Mouse (Mus musculus) B cell, adult 2 months (primary cell): ENCODE results near the gene Urb1.
"Not testable (repeated sequence)": the region's sequence is repeated elsewhere in the genome, so short reads cannot be mapped to it uniquely, and the experiment has no call there.

Experiments
- DNase-seq, 2 experiments: peaks; one replicate each; pipeline ENCODE4 v3.0.0; 2022

Urb1 gene

DNA sequence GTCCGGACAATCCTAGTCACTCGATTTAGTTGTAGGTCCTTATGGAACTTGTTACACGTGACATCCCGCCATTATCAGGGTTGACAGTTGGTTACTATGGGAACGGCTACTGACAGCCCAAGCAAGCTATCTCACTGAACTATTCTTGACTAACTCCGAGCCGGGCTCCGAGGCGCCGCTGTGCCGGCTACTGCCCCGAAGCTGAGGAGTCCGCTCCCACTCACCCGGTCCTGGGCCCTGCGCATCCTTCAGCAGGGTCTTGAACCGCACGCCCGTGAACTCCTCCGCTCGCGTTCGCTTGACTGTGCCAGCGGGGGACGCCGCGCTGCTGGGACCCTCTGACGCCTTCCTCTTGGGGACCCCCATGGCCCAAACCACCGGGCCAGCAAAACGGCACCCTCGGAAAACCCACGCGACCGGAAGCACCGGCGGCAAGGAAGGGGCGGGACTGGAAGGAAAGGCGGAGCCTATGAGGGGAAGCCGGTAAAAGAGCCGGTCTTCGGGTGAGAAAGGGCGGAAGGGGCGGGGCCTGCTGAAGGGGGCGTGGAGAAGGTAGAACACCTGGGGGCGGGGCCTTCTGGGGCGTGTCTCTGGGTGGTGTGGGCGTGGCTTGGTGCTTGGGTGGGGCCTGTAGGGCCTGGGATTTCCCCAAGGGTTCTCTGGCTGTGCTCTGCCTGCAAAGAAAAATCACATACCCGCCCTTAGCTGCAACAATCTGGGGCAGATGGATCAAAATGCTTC lies at the start of gene Urb1:
Urb1 (minus strand) TSS at position 439 of the 741 bp plus-strand sequence.
- peak; percentile 100 for DNase-seq

DNA sequence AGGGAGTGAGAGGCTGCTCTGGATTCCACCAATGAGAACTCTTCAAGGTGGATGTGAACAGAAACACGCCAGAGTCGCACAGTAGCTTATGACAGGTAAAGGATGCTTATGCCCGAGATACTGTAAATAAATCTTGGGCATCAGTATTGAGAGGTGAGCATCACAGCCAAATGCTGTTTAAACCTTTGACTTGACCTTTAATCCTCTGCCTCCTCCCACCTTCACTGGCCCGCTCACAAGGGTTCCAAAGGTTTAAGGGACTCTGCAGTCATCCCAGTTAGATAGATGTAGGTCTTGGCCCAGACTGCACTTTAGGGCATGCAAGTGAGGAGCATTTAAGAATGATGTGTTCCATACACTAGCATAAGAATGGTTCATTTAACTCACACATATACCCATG lies 48.0 kb upstream of the Urb1 start:
- DNase-seq, result no peak

DNA sequence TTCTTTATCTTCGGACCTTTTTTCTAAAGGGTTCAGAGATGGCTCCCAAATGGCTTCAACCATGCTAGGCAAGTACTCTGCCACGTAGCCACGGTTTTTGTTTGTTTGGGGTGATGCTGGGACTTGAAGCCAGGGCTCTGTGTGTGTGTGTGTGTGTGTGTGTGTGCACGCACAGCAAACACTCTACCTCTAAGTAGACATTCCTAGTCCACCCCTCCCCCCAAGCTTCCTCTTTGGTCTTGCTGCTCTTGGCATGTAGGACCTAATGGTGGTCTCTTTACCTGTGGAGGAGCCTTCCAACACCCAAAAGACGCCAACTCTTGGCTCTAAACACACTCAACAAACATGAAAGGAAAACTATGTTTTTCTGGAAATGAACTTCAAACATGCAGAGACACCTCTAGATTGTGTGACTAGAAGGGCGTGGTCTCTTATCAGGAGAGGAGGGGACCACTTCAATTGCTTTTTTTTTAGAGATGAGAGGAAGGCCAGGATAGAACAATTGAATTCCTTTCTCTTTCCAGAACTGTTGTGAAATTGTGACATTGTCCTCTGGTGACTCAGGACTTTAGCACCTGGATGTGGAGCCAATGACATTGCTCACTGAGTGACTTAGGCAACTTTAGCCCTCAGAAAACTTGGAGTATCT lies 46.5 kb upstream of the Urb1 start:
- DNase-seq, result no peak

DNA sequence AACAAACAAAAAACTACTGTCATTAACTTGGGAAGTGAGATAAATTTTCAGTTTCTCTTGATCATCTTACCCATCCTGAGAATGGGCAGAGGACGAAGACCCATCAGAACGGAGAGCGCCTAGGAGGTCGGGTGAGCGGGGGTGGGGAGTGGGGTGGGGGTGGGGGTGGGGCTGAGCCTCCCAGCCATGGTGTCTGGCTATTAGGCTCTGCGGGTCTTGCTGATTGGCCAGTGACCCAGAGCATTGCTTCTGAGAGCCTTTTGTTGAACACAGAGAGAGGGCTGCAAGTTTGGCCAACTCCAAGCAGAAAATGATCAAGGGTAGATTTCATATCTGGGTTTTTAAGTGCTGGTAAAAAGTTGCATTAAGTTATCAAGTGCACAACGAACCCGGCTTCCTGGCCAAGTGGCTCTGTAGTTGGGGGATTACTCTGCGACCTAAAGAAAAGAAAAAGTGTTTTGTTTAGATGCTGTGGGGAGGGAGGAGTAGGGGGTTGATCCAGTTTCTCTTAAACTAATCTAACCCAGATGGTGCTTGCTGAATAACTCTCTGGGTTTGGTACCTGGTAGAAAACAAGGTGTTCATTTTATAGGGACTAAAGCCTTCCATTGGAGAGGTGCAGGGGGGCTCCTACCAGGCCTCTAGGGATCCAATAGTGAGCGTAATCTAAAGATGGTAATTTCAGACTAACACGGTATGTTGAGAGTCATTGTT lies 41.6 kb upstream of the Urb1 start:
- DNase-seq, result no peak

DNA sequence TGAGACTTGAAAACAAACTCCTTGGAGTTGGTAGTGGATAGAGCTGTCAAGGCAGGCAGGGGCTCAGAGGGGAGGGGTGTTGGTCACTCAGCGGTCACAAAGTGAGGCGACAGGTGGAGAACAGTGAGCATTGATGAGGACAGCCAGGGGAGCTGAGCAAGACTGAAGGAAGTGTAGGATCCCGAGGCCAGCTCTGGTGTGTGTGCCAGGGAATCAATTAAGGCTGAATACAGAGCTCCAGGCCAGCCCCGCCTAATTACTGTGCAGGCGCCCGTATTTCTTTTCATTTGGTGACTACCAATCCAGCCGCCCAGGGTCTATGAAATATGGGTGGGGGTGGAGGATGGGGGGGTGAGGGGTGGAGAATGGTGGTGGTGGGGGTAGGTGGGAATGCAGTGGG lies 40.7 kb upstream of the Urb1 start:
- no peak for DNase-seq

- no peak for DNase-seq
Measured at GRCm38 (mm10) chr16:90849262-90849661, 39.0 kb upstream of the Urb1 start.

DNA sequence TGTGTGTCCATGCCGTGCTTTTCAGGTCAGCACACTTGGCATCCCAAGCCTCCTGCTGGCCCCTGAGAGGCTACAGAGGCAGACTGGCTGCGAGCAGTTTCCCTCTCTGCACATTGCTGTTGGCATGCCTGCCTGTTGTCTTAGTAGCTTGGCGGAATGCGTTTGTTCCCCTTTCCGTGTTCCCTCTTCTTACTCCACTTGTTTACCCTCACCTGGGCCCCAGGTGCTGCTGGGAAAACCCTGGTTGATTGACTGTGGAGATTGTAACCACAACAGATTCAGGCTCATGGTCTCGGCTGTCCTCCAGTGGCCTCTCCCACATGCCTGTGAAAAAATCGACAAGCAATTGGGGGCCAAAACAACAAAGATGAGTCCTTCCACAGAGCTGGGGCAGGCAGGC lies 38.5 kb upstream of the Urb1 start:
- DNase-seq, result no peak

DNA sequence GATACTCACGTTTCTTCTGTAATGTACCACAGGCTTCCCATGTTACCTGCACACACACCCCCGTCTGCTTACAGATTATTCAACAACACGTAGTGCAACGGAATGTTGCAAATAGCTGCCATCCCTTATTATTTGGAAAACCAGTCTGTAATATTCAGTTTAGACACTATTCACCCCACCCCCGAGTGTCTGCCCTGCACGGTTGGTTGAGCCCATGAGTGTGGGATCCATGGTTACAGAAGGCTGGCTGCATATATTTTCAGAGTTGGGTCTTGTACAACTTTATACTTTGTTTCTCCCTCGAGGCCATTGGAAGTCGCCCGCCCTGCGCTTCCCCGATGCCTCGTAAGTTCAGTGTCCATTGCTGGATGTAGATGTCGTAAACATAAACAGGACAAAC lies 35.4 kb upstream of the Urb1 start:
- no peak for DNase-seq

- DNase-seq, result no peak
Measured at GRCm38 (mm10) chr16:90845038-90845437, 34.8 kb upstream of the Urb1 start.

DNA sequence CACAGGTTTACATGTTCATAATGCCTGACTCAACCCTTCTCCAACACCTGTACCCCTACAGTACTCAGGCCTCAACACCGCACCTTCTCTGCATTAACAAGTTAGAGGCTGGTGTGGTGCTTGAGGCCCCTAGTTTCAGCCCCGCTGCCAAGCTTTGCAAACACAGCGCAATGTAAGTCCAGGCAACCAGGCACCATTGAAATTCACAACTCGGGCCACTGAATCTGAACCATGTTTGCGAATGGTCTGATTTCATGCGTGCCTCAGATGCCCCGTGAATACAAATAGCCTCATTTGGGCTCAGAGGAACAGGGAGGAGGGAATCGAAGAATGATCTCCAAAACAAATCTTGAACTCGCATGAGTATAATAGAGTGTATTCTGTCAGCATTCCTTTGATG lies 32.0 kb upstream of the Urb1 start:
- no peak for DNase-seq

DNA sequence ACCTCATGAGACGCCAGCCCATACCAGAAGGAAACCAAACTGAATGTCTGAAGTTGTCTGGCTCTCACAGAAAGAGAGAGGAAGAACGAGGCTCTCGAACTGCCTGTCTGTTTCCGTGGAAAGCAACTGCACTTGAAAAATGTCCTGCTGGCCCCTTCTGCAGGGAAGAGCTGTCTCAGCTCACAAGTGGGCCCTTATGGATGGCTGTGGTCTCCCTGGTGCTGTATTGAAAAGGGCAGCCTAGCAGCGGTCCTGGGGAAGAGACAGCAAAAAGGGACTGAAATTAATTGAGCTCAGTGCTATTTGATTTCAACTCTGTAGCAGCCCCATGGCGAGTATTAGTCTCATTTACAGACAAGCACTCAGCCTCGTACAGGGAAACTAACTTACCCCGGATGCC lies 27.2 kb upstream of the Urb1 start:
- DNase-seq, result no peak

DNA sequence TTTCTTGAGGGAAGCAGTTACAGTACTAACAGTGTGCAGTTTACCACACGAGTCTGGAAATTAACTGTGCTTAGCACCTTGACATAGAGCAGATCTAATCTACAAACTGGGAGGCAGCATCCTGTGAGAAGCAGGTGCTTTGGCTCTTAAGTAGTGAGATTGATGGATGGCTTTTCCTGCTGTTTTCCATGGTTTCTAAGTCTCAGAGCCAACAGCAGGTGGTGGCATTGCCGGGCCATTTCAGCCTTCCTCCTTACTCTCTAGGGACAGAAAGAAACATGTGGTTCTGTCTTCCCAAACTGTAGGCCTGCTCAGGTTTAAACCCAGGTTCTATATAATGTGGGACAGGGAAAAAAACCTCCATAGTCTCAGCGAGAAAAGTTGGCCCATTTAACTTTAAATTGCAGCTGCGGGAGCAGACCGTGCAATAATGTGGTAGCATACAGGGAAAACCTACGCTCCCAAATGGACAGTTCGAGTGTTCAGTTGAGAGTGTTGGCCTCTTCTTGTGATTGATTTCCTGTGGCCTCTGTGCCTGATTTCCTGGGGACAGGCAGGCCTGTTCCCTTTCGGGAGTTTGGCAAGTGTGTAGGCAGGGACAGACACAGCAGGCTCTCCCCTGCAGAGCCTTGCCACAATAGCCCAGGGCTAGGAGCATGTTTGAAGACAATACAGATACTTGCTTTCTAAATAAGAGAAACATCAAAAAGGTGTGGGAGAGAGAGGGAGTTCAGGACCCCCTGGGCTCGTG lies 23.0 kb upstream of the Urb1 start:
- no peak for DNase-seq

GRCm38 (mm10) chr16:90832495-90832894 lies 22.3 kb upstream of the Urb1 start:
- no peak for DNase-seq

DNA sequence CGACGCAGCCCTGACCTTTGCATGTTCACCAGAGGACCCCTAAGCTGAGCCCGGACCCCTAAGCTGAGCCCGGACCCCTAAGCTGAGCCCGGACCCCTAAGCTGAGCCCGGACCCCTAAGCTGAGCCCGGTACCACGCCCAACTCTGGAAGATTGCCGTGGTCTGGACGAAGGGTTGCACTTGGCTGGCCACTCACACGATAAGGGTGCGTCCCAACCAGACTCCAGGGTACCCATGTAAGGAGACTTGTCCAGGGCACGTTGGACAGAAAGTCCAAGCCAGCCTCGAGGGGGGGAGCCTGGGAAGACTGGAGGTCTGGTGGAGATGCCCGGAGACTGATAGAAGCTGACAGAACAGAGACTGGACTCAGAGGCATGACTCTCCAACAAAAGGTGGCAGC lies 21.5 kb upstream of the Urb1 start:
- no peak for DNase-seq

GRCm38 (mm10) chr16:90830686-90831439 lies 20.6 kb upstream of the Urb1 start:
- DNase-seq, result peak; percentile 13 to 27

DNA sequence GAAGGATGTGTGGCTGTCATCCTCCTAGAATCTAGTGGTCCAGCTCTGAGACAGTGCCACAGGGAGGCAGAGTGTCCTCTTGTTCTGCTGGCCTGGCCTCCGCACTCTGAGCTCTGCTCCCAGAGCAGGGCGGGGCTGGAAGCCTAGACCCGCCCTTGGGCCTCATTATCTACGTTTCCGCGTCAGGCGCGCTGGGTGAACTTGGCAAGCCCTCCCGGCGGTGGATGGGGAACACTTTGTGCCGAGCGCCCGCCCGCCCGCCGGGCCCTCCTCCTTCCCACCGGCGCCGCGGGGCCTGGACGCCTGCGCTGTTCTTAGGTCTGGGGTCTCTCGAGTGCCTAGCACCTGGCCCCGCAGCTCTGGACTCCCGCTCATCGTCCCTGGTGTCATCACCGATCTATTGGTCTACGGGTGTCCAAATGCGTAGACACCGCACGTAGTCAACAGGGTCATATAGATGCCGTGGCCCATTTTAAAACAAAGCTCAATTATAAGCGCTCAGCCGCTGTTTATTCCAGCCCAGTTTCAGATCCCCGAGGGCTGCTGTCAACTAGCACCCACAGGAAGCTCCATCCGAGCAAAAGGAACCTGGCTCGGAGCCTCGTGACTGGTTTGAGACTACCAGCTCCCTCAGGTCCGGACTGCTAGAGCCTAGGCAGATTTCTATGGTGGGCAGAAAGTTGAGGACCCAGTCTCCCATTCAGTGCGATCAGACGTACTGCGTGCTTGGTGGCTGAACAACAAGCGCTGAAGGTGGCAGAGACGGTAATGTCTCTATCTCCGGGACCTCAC lies 19.9 kb upstream of the Urb1 start:
- peak; percentile 47 to 50 for DNase-seq

DNA sequence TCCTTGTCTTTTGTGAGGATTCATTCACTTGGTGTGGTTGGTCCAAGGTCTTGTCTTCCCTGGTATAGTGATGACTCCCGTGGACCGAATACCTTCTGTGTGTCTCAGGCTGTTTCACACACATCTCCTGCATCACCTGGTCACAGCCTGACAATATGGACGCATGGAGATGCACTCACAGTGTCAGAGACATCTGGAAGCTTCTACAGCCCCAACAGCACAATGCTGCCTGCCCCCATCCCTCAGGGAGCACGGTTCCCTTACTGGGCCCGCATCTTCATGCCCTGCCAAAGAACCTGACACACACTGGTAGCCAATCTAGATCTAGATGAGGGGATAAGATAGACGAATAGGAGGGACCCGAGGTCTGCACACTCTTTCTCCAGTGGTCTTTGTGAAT lies 18.9 kb upstream of the Urb1 start:
- DNase-seq, result no peak

- no peak for DNase-seq
Measured at GRCm38 (mm10) chr16:90827498-90827897, 17.3 kb upstream of the Urb1 start.

- DNase-seq, result no peak
Measured at GRCm38 (mm10) chr16:90826457-90826856, 16.2 kb upstream of the Urb1 start, which contains the start of gene Eva1c. TSS of gene Eva1c (plus strand) at chr16:90826719.

- DNase-seq, result no peak
Measured at GRCm38 (mm10) chr16:90826041-90826440, 15.8 kb upstream of the Urb1 start.

DNA sequence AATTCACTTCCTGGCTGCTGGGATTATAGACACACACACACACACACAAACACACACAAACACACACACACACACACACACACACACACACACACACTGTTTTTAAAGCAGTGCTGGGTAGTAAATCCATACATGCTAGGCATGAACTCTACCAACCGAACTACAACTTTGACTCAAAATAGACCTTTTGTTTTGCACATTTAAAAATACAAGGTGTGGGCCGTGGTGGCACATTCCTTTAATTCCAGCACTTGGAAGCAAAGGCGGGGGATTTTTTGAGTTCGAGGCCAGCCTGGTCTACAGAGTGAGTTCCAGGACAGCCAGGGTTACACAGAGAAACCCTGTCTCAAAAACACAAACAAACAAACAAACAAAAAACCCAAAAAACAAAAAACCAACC lies 13.8 kb upstream of the Urb1 start:
- not testable (repeated sequence) for DNase-seq

- no peak for DNase-seq
Measured at GRCm38 (mm10) chr16:90822981-90823380, 12.8 kb upstream of the Urb1 start.
